8 mouse cellular contexts compared by ENCODE assay signal in the genomic region with DNA sequence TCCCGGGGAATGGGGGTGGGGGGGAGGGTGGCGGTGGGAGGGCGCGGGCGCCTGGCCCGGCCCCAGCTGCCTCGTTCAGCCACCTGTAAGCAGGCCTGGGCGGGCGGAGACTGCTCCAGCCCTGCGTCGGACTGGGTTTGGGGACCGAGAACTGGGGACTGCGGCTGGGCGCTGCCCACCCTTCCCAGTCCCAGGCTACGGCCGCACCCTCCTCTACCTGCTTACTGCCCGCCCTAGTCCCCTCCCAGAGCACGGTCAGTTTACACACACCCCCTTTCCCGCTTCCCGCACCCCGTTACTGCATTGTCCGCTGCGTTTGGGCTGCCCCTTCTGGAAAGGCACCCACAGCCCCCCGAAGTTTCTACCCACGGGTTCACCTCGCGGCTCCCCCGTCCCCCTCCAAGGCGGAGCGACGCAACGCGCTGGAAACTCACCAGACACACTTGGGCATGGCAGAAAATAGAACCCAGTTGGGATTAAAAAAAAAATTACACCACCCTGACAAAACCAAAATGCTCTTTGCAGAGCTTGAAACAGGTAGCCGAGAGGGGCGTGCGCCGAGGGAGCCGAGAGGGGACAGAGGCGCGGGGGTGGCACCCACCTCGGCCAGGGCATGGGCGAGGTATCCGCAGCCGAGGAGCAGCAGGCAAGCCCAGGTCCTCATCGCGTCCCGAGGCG. TPM values are rescaled to one million over a fixed set of nuclear protein-coding genes. Genes with fewer than 3 reads are reported as not detected.
DNase-seq lines count a peak whose midpoint lies in the region; ATAC-seq and TF ChIP-seq lines count a peak whose summit lies in the region.

No protein-coding gene starts in this region.

- H3K4me3 ChIP-seq in ES-Bruce4 (ENCODE audit: low read depth, low read length), result peak overlapping the region; percentile 67
- H3K4me3 ChIP-seq in embryonic facial prominence, embryonic 13.5 days, result peak overlapping the region; percentile 79
- peak overlapping the region; percentile 71 for H3K4me3 ChIP-seq in hindbrain, postnatal 0 days (ENCODE audit: low read length)
- peak overlapping the region; percentile 62 for H3K4me3 ChIP-seq in liver, embryonic 16.5 days (ENCODE audit: low read depth, low read length)

- intact Hi-C loops in gastrocnemius, postnatal 14 days (cut with DNase I; ENCODE audit: low total_unique reads), result no loop called here

- TF ChIP-seq EP300 in ES-Bruce4 (IDR thresholded peaks at IDR 0.05; ENCODE audit: insufficient read depth, low read depth, low read length), result no peak

- no peaks in the 10 kb centered on the region for H3K36me3 ChIP-seq in ES-Bruce4 (ENCODE audit: control insufficient read depth, insufficient read depth, low read length, poor library complexity, severe bottlenecking)
- H3K36me3 ChIP-seq in embryonic facial prominence, embryonic 13.5 days, result no peaks in the 10 kb centered on the region
- no peaks in the 10 kb centered on the region for H3K36me3 ChIP-seq in hindbrain, postnatal 0 days (ENCODE audit: insufficient read depth, low read length)
- no peaks in the 10 kb centered on the region for H3K36me3 ChIP-seq in liver, embryonic 16.5 days (ENCODE audit: control insufficient read depth, insufficient read depth)

- no peak for TF ChIP-seq CTCF in ES-Bruce4 (IDR thresholded peaks at IDR 0.05; ENCODE audit: low read depth, low read length)
- TF ChIP-seq CTCF in hindbrain, postnatal 0 days (IDR thresholded peaks at IDR 0.05; ENCODE audit: low read depth), result no peak

- no peak for ATAC-seq in embryonic facial prominence, embryonic 13.5 days (ENCODE audit: insufficient number of reproducible peaks, insufficient read depth, low FRiP score, low TSS enrichment, low read depth)
- ATAC-seq in hindbrain, postnatal 0 days, result no peak
- ATAC-seq in liver, embryonic 16.5 days (ENCODE audit: low read depth), result no peak
- no peak for ATAC-seq in monocyte, adult 5-6 weeks (replicated peaks; ENCODE audit: insufficient number of reproducible peaks, low FRiP score, low TSS enrichment, poor library complexity, severe bottlenecking)

- peaks cover 11% of the 10 kb centered on the region for H3K4me1 ChIP-seq in ES-Bruce4 (ENCODE audit: control insufficient read depth, insufficient read depth, low read length)
- H3K4me1 ChIP-seq in embryonic facial prominence, embryonic 13.5 days, result peaks cover 68% of the 10 kb centered on the region
- peaks cover 28% of the 10 kb centered on the region for H3K4me1 ChIP-seq in hindbrain, postnatal 0 days (ENCODE audit: insufficient read depth, low read length)
- H3K4me1 ChIP-seq in liver, embryonic 16.5 days (ENCODE audit: control insufficient read depth, low read depth, low read length), result peaks cover 15% of the 10 kb centered on the region

- TF ChIP-seq POLR2A in ES-Bruce4 (IDR thresholded peaks at IDR 0.05; ENCODE audit: insufficient read depth, low read length), result no peak

- H3K9me3 ChIP-seq in ES-Bruce4 (replicated peaks; ENCODE audit: control insufficient read depth, insufficient read depth, low read length, poor library complexity, severe bottlenecking), result no peaks in the 10 kb centered on the region
- no peaks in the 10 kb centered on the region for H3K9me3 ChIP-seq in embryonic facial prominence, embryonic 13.5 days
- H3K9me3 ChIP-seq in hindbrain, postnatal 0 days (ENCODE audit: low read length), result no peaks in the 10 kb centered on the region
- no peaks in the 10 kb centered on the region for H3K9me3 ChIP-seq in liver, embryonic 16.5 days (replicated peaks; ENCODE audit: control insufficient read depth, low read length)

- peak overlapping the region; percentile 89 for H3K9ac ChIP-seq in ES-Bruce4 (ENCODE audit: low read depth, poor library complexity, severe bottlenecking)
- H3K9ac ChIP-seq in embryonic facial prominence, embryonic 13.5 days, result peak overlapping the region; percentile 83
- H3K9ac ChIP-seq in hindbrain, postnatal 0 days (replicated peaks; ENCODE audit: low read length), result peak overlapping the region; percentile 79
- no peak overlapping the region; the same call in none of the 2 replicates for H3K9ac ChIP-seq in liver, embryonic 16.5 days (ENCODE audit: low read depth, low read length)

- no peaks in the 10 kb centered on the region for H3K27me3 ChIP-seq in ES-Bruce4 (ENCODE audit: control insufficient read depth, insufficient read depth, low read length, poor library complexity, severe bottlenecking)
- H3K27me3 ChIP-seq in embryonic facial prominence, embryonic 13.5 days, result peaks cover 82% of the 10 kb centered on the region
- H3K27me3 ChIP-seq in hindbrain, postnatal 0 days (ENCODE audit: insufficient read depth, low read length), result peaks cover 10% of the 10 kb centered on the region; the same call in 1 of the 2 replicates
- H3K27me3 ChIP-seq in liver, embryonic 16.5 days (ENCODE audit: control insufficient read depth, insufficient read depth, low read depth, low read length), result peaks cover 81% of the 10 kb centered on the region

- peak; percentile 31 for DNase-seq in gastrocnemius, adult 18-20 months (ENCODE audit: low spot score)
- no peak for DNase-seq in gastrocnemius, postnatal 14 days
- DNase-seq in hindbrain, postnatal 0 days (ENCODE audit: low spot score), result no peak
- peak; percentile 32 for DNase-seq in right cerebral cortex, postnatal 14 days

- H3K27ac ChIP-seq in ES-Bruce4 (ENCODE audit: insufficient read depth, low read length), result no peak overlapping the region; the same call in 1 of the 2 replicates
- peak overlapping the region; percentile 88 for H3K27ac ChIP-seq in embryonic facial prominence, embryonic 13.5 days
- H3K27ac ChIP-seq in hindbrain, postnatal 0 days, result peak overlapping the region; percentile 88
- no peak overlapping the region for H3K27ac ChIP-seq in liver, embryonic 16.5 days (ENCODE audit: low read length)

- WGBS in embryonic facial prominence, embryonic 13.5 days, result under 1% methylated on average over 42 of the region's 48 CpGs
- WGBS in hindbrain, postnatal 0 days, result under 1% methylated on average over 47 of the region's 48 CpGs
- WGBS in liver, embryonic 16.5 days (ENCODE audit: insufficient replicate concordance), result under 1% methylated on average over 48 of the region's 48 CpGs

- H3K4me2 ChIP-seq in embryonic facial prominence, embryonic 13.5 days, result peak overlapping the region; percentile 94
- H3K4me2 ChIP-seq in hindbrain, postnatal 0 days (ENCODE audit: low read depth, low read length), result peak overlapping the region; percentile 82
- H3K4me2 ChIP-seq in liver, embryonic 16.5 days (ENCODE audit: low read depth, low read length), result peak overlapping the region; percentile 69

RNA-seq across cellular contexts. Expression of gene Pdgfa, which starts 2.9 kb away (rescaled TPM):
- 10 to 100 TPM; 18.8 to 22.9 TPM for total RNA-seq in gastrocnemius, adult 18-20 months (2021)
- 10 to 100 TPM; 15.8 to 22.3 TPM for total RNA-seq in gastrocnemius, postnatal 14 days (2021)
- 48.7 and 49.5 TPM in 2 replicates for polyA plus RNA-seq in ES-Bruce4 (2011; ENCODE audit: insufficient read depth, insufficient read length, low read depth, missing spikeins)
- polyA plus RNA-seq in embryonic facial prominence, embryonic 13.5 days (2015; fragmentation: Nextera tagmentation; extraction: Ambion mirVana), result 58.6 and 58.8 TPM in 2 replicates
- 49.0 and 54.4 TPM in 2 replicates for total RNA-seq in hindbrain, postnatal 0 days (2014; rRNA removed)
- polyA plus RNA-seq in hindbrain, postnatal 0 days (2015; fragmentation: Nextera tagmentation; extraction: Ambion mirVana), result 41.9 and 47.5 TPM in 2 replicates
- 2.3 and 3.1 TPM in 2 replicates for polyA plus RNA-seq in liver, embryonic 16.5 days (2015; fragmentation: Nextera tagmentation; extraction: Ambion mirVana)
- total RNA-seq in monocyte, adult 5-6 weeks (2017), result 1.1 to 1.7 TPM in 2 of 3 replicates, not detected in the other

Comparison
In these comparisons a context has a peak if more than half of its experiments do, and no peak if none do; other contexts are left out.
1. DNase-seq: peak in gastrocnemius, adult 18-20 months (single experiment) and right cerebral cortex, postnatal 14 days (single experiment); none in gastrocnemius, postnatal 14 days (single experiment) and hindbrain, postnatal 0 days (single experiment).
2. H3K27ac ChIP-seq: peak in embryonic facial prominence, embryonic 13.5 days (single experiment) and hindbrain, postnatal 0 days (single experiment); none in ES-Bruce4 (single experiment) and liver, embryonic 16.5 days (single experiment).
3. Peak in every context shown above with its lines, with median percentiles within 50 percentile points of each other: H3K4me3 ChIP-seq and H3K4me2 ChIP-seq.